Mouse (Mus musculus): Measurements from ENCODE around the gene Arhgap18. TPM values are rescaled to one million over a fixed set of nuclear protein-coding genes. Genes with fewer than 3 reads are reported as not detected.

Gene Arhgap18
- polyA plus RNA-seq (2012; rRNA removed), result 1.9 and 2.5 TPM in 2 replicates

GRCm38 (mm10) chr10:26752929-26753567, at the start of gene Arhgap18:
Arhgap18 (plus strand) TSS chr10:26753421.

All from colon, adult 2 months (tissue).